Mouse (Mus musculus) left cerebral cortex, adult 8-10 months (tissue): ENCODE measurements around the gene 1700088E04Rik. TPM values are rescaled to one million over a fixed set of nuclear protein-coding genes. Genes with fewer than 3 reads are reported as not detected.
A peak's percentile ranks its signal among the peaks of the same experiment; 100 is the strongest.

Source experiments
- DNase-seq, 2 experiments: peaks; one replicate each; pipeline ENCODE4 v3.0.0; 2022; ENCODE audit warnings: low spot score in 2 of 2
- total RNA-seq, 4 experiments: library from RNA; stranded (reverse); gene quantifications; 2 replicates each; pipeline ENCODE4 v1.2.4; 2022

1700088E04Rik gene
- total RNA-seq, 4 experiments from 2014 or later: 10.1 to 14.4 (median 11.3) TPM

- no peak for DNase-seq
Measured at GRCm38 (mm10) chr15:79099456-79099855, 41.6 kb downstream of the 1700088E04Rik start.

- DNase-seq: no peak
Measured at GRCm38 (mm10) chr15:79098868-79099267, 42.2 kb downstream of the 1700088E04Rik start.

GRCm38 (mm10) chr15:79098220-79098619 lies 42.8 kb downstream of the 1700088E04Rik start:
- no peak for DNase-seq

GRCm38 (mm10) chr15:79097611-79098025 lies 43.4 kb downstream of the 1700088E04Rik start:
- DNase-seq: peak; percentile 31 to 72

GRCm38 (mm10) chr15:79097135-79097534 lies 43.9 kb downstream of the 1700088E04Rik start:
- no peak for DNase-seq

- DNase-seq: no peak
Measured at GRCm38 (mm10) chr15:79096556-79096955, 44.5 kb downstream of the 1700088E04Rik start.

GRCm38 (mm10) chr15:79095483-79095882 lies 45.6 kb downstream of the 1700088E04Rik start:
- DNase-seq: no peak

GRCm38 (mm10) chr15:79093083-79093839 lies 47.8 kb downstream of the 1700088E04Rik start:
- no peak for DNase-seq

- DNase-seq: no peak
Measured at GRCm38 (mm10) chr15:79092284-79092683, 48.8 kb downstream of the 1700088E04Rik start.

- DNase-seq: no peak
Measured at GRCm38 (mm10) chr15:79079567-79079966, 61.5 kb downstream of the 1700088E04Rik start.

Other genes starting within 250 kb of the 1700088E04Rik start
- under 1 TPM in 2 of 4 experiments, not detected in 2; 0.36 to 0.46 TPM for gene Gm49510, start 241.6 kb downstream of the 1700088E04Rik start, total RNA-seq
- gene Sh3bp1, start 241.5 kb downstream of the 1700088E04Rik start, total RNA-seq: 10 to 100 TPM; 26.2 to 38.6 (median 32.2) TPM
- gene Pdxp, start 227.3 kb downstream of the 1700088E04Rik start, total RNA-seq: 100 to 1,000 TPM; 157 to 176 (median 166) TPM
- 10 to 100 TPM; 19.2 to 31.4 (median 26.5) TPM for gene Lgals1, start 214.5 kb downstream of the 1700088E04Rik start, total RNA-seq
- 10 to 100 TPM; 35.8 to 43.5 (median 39.9) TPM for gene Nol12, start 206.3 kb downstream of the 1700088E04Rik start, total RNA-seq
- 10 to 100 TPM; 10.8 to 16.3 (median 11.7) TPM for gene Triobp, start 193.5 kb downstream of the 1700088E04Rik start, total RNA-seq
- gene H1f0, start 112.8 kb downstream of the 1700088E04Rik start, total RNA-seq: 10 to 100 TPM; 84.9 to 94.2 (median 89.5) TPM
- gene Galr3, start 99.4 kb downstream of the 1700088E04Rik start, total RNA-seq: under 1 TPM in 3 of 4 experiments, not detected in 1; 0.30 to 0.72 (median 0.37) TPM
- 10 to 100 TPM; 16.5 to 20.1 (median 18.4) TPM for gene Ankrd54, start 78.4 kb downstream of the 1700088E04Rik start, total RNA-seq
- gene Eif3l, start 66.1 kb downstream of the 1700088E04Rik start, total RNA-seq: 10 to 100 TPM; 73.8 to 77.0 (median 75.3) TPM
- 10 to 100 TPM; 28.9 to 32.0 (median 30.4) TPM for gene Micall1, start 32.4 kb downstream of the 1700088E04Rik start, total RNA-seq
- 100 to 1,000 TPM in 2 of 4 experiments, 10 to 100 TPM in 2; 83.7 to 108 (median 99.6) TPM for gene Polr2f, start 244 bp downstream of the 1700088E04Rik start, total RNA-seq
- 10 to 100 TPM; 30.5 to 36.3 (median 32.6) TPM for gene Sox10, start 24.0 kb upstream of the 1700088E04Rik start, total RNA-seq
- 10 to 100 TPM; 47.2 to 56.8 (median 52.7) TPM for gene Pick1, start 87.9 kb upstream of the 1700088E04Rik start, total RNA-seq
- gene Gm49486, start 88.1 kb upstream of the 1700088E04Rik start, total RNA-seq: 1 to 10 TPM in 1 of 4 experiments, under 1 TPM in 3; 0.18 to 1.2 (median 0.63) TPM
- under 1 TPM in 3 of 4 experiments, not detected in 1; 0.53 to 0.91 (median 0.57) TPM for gene Slc16a8, start 113.5 kb upstream of the 1700088E04Rik start, total RNA-seq
- 10 to 100 TPM in 3 of 4 experiments, 1 to 10 TPM in 1; 3.1 to 14.2 (median 11.4) TPM for gene Baiap2l2, start 144.3 kb upstream of the 1700088E04Rik start, total RNA-seq
- gene Pla2g6, start 187.1 kb upstream of the 1700088E04Rik start, total RNA-seq: 10 to 100 TPM; 21.4 to 24.1 (median 22.8) TPM
- 1 to 10 TPM; 1.2 to 3.8 (median 1.5) TPM for gene Maff, start 205.4 kb upstream of the 1700088E04Rik start, total RNA-seq